Mouse (Mus musculus): ENCODE measurements around the gene Casc4. TPM values are rescaled to one million over a fixed set of nuclear protein-coding genes. Genes with fewer than 3 reads are reported as not detected.

The Casc4 gene
- total RNA-seq, 1 experiment = 95.8 TPM

- in situ Hi-C loops (cut with MboI; ENCODE audit: low sequenced_read_pairs in 2 of 2, unreplicated experiment in 2 of 2) = no loop called here
- H3K9ac ChIP-seq (ENCODE audit: insufficient read depth, low read depth, low read length, poor library complexity, severe bottlenecking) = peak within 1 kb of the TSS; percentile 98
- H3K9me3 ChIP-seq (ENCODE audit: control insufficient read depth, insufficient read depth, low read depth, low read length) = no peaks in the 10 kb centered on the region
- peak within 1 kb of the TSS; percentile 88 to 94 for H3K4me3 ChIP-seq (ENCODE audit: insufficient read depth in 1 of 2, low read depth in 1 of 2, low read length in 2 of 2, poor library complexity in 1 of 2, severe bottlenecking in 1 of 2)
- 0 out of 4 replicates have a peak, but pooled peaks cover 2% of the 10 kb centered on the region in 2 experiments for H3K4me1 ChIP-seq (ENCODE audit: control insufficient read depth in 2 of 2, insufficient read depth in 2 of 2, low read length in 2 of 2, poor library complexity in 1 of 2)
- peak within 1 kb of the TSS; percentile 84 for H3K27ac ChIP-seq (ENCODE audit: insufficient read depth, low read depth, low read length, poor library complexity, severe bottlenecking)
- DNase-seq (ENCODE audit: low read depth, low spot score) = peak; percentile 93
- no peaks in the 10 kb centered on the region for H3K36me3 ChIP-seq (ENCODE audit: control insufficient read depth, insufficient read depth, low read length, poor library complexity, severe bottlenecking)
- TF ChIP-seq MAFK (IDR thresholded peaks at IDR 0.05; ENCODE audit: insufficient read depth, low read depth, low read length) (no peak), HCFC1 (IDR thresholded peaks at IDR 0.05; ENCODE audit: borderline replicate concordance, insufficient read depth, low read length) (peak; percentile 52)
Observed at GRCm38 (mm10) chr2:121955765-121956223, 89.0 kb downstream of the Casc4 start, which contains the start of the genes Ctdspl2 and Mageb3. Gene Ctdspl2, plus strand, starts transcription at chr2:121956001. Gene Mageb3, minus strand, starts transcription at chr2:121956092.

DNA sequence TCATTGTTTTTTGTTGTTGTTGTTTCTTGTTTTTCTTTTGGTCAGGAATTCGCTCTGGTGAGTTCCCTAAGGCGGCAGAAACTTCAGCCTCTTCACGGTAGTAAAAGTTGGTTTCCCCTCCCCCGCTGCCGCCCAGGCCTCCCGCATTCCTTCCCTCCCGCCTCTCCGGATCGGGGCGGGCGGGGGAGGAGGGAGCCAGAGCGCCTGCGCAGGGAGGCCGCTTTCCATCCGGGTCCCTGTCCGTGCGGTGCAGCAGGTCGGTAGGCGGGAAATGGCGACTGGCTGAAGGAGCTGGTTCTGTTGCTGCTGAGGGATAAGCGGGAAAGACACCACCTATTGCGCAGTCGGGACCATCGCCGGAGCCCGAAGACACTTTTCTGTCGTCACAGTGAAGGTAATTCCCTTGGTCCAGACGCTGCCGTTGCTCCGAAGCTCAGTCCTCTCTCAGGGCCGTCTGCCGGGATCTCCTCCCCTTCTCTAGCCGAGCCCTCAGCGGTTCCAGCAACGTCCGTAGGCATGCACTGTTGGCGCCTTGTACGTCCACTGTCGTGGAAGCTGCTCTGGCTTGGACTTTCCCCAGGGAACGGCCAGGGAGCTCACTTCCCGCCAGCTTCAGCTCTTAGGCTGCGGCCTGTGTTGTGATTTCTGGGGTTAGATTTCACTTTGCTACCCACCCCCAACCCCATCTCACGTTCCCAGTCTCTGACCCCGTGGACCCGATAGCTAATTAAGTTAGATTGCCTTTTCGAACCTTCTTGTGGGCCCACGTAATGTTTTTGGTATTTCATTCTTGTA, 89.7 kb downstream of the Casc4 start:
- peak overlapping the region; percentile 88 to 94 for H3K4me3 ChIP-seq (ENCODE audit: insufficient read depth in 1 of 2, low read depth in 1 of 2, low read length in 2 of 2, poor library complexity in 1 of 2, severe bottlenecking in 1 of 2)
- in situ Hi-C loops (cut with MboI; ENCODE audit: low sequenced_read_pairs in 2 of 2, unreplicated experiment in 2 of 2) = no loop called here
- H3K9me3 ChIP-seq (ENCODE audit: control insufficient read depth, insufficient read depth, low read depth, low read length) = no peaks in the 10 kb centered on the region
- no peak for TF ChIP-seq HCFC1 (IDR thresholded peaks at IDR 0.05; ENCODE audit: borderline replicate concordance, insufficient read depth, low read length)
- TF ChIP-seq MAFK (IDR thresholded peaks at IDR 0.05; ENCODE audit: insufficient read depth, low read depth, low read length) = no peak
- no peak for TF ChIP-seq CHD2 (IDR thresholded peaks at IDR 0.05; ENCODE audit: low read depth, low read length)
- TF ChIP-seq ZC3H11A (IDR thresholded peaks at IDR 0.05; ENCODE audit: borderline replicate concordance, low read depth, low read length) = no peak
- no peak for TF ChIP-seq ZNF384 (IDR thresholded peaks at IDR 0.05; ENCODE audit: low read depth, low read length)
- H3K9ac ChIP-seq (ENCODE audit: insufficient read depth, low read depth, low read length, poor library complexity, severe bottlenecking) = peak overlapping the region; percentile 98
- DNase-seq (ENCODE audit: low read depth, low spot score) = peak; percentile 88
- peak overlapping the region; percentile 84 for H3K27ac ChIP-seq (ENCODE audit: insufficient read depth, low read depth, low read length, poor library complexity, severe bottlenecking)
- no peaks in the 10 kb centered on the region for H3K36me3 ChIP-seq (ENCODE audit: control insufficient read depth, insufficient read depth, low read length, poor library complexity, severe bottlenecking)
- 0 out of 4 replicates have a peak, but pooled peaks cover 2% of the 10 kb centered on the region in 2 experiments for H3K4me1 ChIP-seq (ENCODE audit: control insufficient read depth in 2 of 2, insufficient read depth in 2 of 2, low read length in 2 of 2, poor library complexity in 1 of 2)

GRCm38 (mm10) chr2:121957216-121957792, 90.5 kb downstream of the Casc4 start:
- 0 out of 4 replicates have a peak, but pooled peaks cover 2% of the 10 kb centered on the region in 2 experiments for H3K4me1 ChIP-seq (ENCODE audit: control insufficient read depth in 2 of 2, insufficient read depth in 2 of 2, low read length in 2 of 2, poor library complexity in 1 of 2)
- no peak overlapping the region for H3K27ac ChIP-seq (ENCODE audit: insufficient read depth, low read depth, low read length, poor library complexity, severe bottlenecking)
- H3K9me3 ChIP-seq (ENCODE audit: control insufficient read depth, insufficient read depth, low read depth, low read length) = no peaks in the 10 kb centered on the region
- no peak for DNase-seq (ENCODE audit: low read depth, low spot score)
- H3K36me3 ChIP-seq (ENCODE audit: control insufficient read depth, insufficient read depth, low read length, poor library complexity, severe bottlenecking) = no peaks in the 10 kb centered on the region; the same call in 1 of the 2 replicates
- TF ChIP-seq ZC3H11A (IDR thresholded peaks at IDR 0.05; ENCODE audit: borderline replicate concordance, low read depth, low read length) = no peak
- no peak for TF ChIP-seq ZNF384 (IDR thresholded peaks at IDR 0.05; ENCODE audit: low read depth, low read length)
- no peak for TF ChIP-seq HCFC1 (IDR thresholded peaks at IDR 0.05; ENCODE audit: borderline replicate concordance, insufficient read depth, low read length)
- no peak for TF ChIP-seq CHD2 (IDR thresholded peaks at IDR 0.05; ENCODE audit: low read depth, low read length)
- TF ChIP-seq MAFK (IDR thresholded peaks at IDR 0.05; ENCODE audit: insufficient read depth, low read depth, low read length) = no peak
- peak overlapping the region; percentile 88 to 94 for H3K4me3 ChIP-seq (ENCODE audit: insufficient read depth in 1 of 2, low read depth in 1 of 2, low read length in 2 of 2, poor library complexity in 1 of 2, severe bottlenecking in 1 of 2)
- H3K9ac ChIP-seq (ENCODE audit: insufficient read depth, low read depth, low read length, poor library complexity, severe bottlenecking) = peak overlapping the region; percentile 98; the same call in 1 of the 2 replicates
- in situ Hi-C loops (cut with MboI; ENCODE audit: low sequenced_read_pairs in 2 of 2, unreplicated experiment in 2 of 2) = no loop called here

Other genes starting within 250 kb of the Casc4 start
- 4.8 and 8.9 TPM in 2 replicates for gene Frmd5, start 59.9 kb upstream of the Casc4 start, total RNA-seq (2012; rRNA removed)
- 38.9 and 40.0 TPM in 2 replicates for gene Ctdspl2, start 89.0 kb downstream of the Casc4 start, total RNA-seq (2012; rRNA removed)
- gene Mageb3, start 89.1 kb downstream of the Casc4 start, total RNA-seq (2012; rRNA removed) = 0.16 and 0.31 TPM in 2 replicates
- 15.5 and 17.1 TPM in 2 replicates for gene Eif3j1, start 161.6 kb downstream of the Casc4 start, total RNA-seq (2012; rRNA removed)

Data from ES-E14 (cell line).